Mouse (Mus musculus): ENCODE results near the gene Kcnn4. TPM values are rescaled to one million over a fixed set of nuclear protein-coding genes. Genes with fewer than 3 reads are reported as not detected.
A peak's percentile ranks its signal among the peaks of the same experiment; 100 is the strongest.
"Not testable (repeated sequence)": the region's sequence is repeated elsewhere in the genome, so short reads cannot be mapped to it uniquely, and the experiment has no call there.

Gene Kcnn4
- polyA plus RNA-seq, 1 experiment from 2014 or later = 9.6 TPM

- Histone ChIP-seq H3K27ac (no peak overlapping the region; the same call in 1 of the 2 replicates), H3K27me3 (ENCODE audit: insufficient read depth, low read length) (no peaks in the 10 kb centered on the region), H3K4me1 (replicated peaks; ENCODE audit: insufficient read depth, low read length) (peaks cover 5% of the 10 kb centered on the region; the same call in 1 of the 2 replicates), H3K36me3 (ENCODE audit: insufficient read depth, low read length) (no peaks in the 10 kb centered on the region), H3K9ac (ENCODE audit: low read depth, low read length) (peak overlapping the region; percentile 18; the same call in 1 of the 2 replicates), H3K9me3 (replicated peaks; ENCODE audit: low read length) (no peaks in the 10 kb centered on the region), H3K4me2 (ENCODE audit: low read length) (no peak overlapping the region), H3K4me3 (replicated peaks; ENCODE audit: low read depth, low read length) (no peak overlapping the region)
- DNase-seq (ENCODE audit: low spot score) = peak; percentile 64
- ATAC-seq (replicated peaks; ENCODE audit: low FRiP score, low read depth) = 0 out of 2 replicates have a peak, but pooled peaks have one; percentile 2
- no peak for TF ChIP-seq CTCF (IDR thresholded peaks at IDR 0.05; ENCODE audit: low read depth)
- WGBS = 27% methylated on average over 15 of the region's 15 CpGs
Measured at GRCm38 (mm10) chr7:24394475-24395161, 24.6 kb downstream of the Kcnn4 start.

DNA sequence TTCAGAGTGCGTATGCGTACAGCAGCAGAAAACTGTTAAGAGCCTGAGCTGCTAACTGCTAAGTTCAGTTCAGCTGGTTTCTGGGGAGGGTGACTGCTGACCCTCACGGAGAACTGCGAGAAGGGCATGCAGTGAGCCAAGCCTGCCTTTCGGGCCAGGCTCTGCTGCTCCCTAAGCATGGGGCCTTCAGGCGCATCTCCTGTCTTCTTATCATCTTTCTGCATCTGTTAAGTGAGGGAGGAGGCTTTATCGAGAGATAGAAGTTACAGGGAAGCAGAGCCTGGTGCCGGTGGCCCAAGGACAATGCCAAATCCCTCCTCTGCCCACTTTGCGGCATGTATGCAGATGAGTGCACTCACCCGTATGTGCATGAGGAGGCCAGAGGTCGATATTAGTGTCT lies 26.8 kb downstream of the Kcnn4 start:
- no peaks in the 10 kb centered on the region for H3K27me3 ChIP-seq (ENCODE audit: insufficient read depth, low read length)
- DNase-seq (ENCODE audit: low spot score) (no peak), ATAC-seq (replicated peaks; ENCODE audit: low FRiP score, low read depth) (no peak)
- no peak for TF ChIP-seq CTCF (IDR thresholded peaks at IDR 0.05; ENCODE audit: low read depth)
- no peak overlapping the region for H3K4me2 ChIP-seq (ENCODE audit: low read length)
- WGBS = 67% methylated on average over 11 of the region's 11 CpGs
- H3K27ac ChIP-seq = no peak overlapping the region
- H3K36me3 ChIP-seq (ENCODE audit: insufficient read depth, low read length) = no peaks in the 10 kb centered on the region
- H3K4me3 ChIP-seq (replicated peaks; ENCODE audit: low read depth, low read length) = no peak overlapping the region
- peaks cover 7% of the 10 kb centered on the region; the same call in 1 of the 2 replicates for H3K4me1 ChIP-seq (replicated peaks; ENCODE audit: insufficient read depth, low read length)
- no peak overlapping the region for H3K9ac ChIP-seq (ENCODE audit: low read depth, low read length)
- no peaks in the 10 kb centered on the region for H3K9me3 ChIP-seq (replicated peaks; ENCODE audit: low read length)

- Histone ChIP-seq H3K4me2 (ENCODE audit: low read length) (no peak overlapping the region), H3K27me3 (ENCODE audit: insufficient read depth, low read length) (no peaks in the 10 kb centered on the region), H3K36me3 (ENCODE audit: insufficient read depth, low read length) (no peaks in the 10 kb centered on the region), H3K27ac (no peak overlapping the region), H3K4me3 (replicated peaks; ENCODE audit: low read depth, low read length) (no peak overlapping the region), H3K4me1 (replicated peaks; ENCODE audit: insufficient read depth, low read length) (peaks cover 7% of the 10 kb centered on the region; the same call in 1 of the 2 replicates), H3K9ac (ENCODE audit: low read depth, low read length) (no peak overlapping the region), H3K9me3 (replicated peaks; ENCODE audit: low read length) (no peaks in the 10 kb centered on the region)
- no peak for TF ChIP-seq CTCF (IDR thresholded peaks at IDR 0.05; ENCODE audit: low read depth)
- DNase-seq (ENCODE audit: low spot score) (no peak), ATAC-seq (replicated peaks; ENCODE audit: low FRiP score, low read depth) (no peak)
- 94% methylated on average over 8 of the region's 8 CpGs for WGBS
Measured at GRCm38 (mm10) chr7:24398364-24398913, 28.4 kb downstream of the Kcnn4 start.

DNA sequence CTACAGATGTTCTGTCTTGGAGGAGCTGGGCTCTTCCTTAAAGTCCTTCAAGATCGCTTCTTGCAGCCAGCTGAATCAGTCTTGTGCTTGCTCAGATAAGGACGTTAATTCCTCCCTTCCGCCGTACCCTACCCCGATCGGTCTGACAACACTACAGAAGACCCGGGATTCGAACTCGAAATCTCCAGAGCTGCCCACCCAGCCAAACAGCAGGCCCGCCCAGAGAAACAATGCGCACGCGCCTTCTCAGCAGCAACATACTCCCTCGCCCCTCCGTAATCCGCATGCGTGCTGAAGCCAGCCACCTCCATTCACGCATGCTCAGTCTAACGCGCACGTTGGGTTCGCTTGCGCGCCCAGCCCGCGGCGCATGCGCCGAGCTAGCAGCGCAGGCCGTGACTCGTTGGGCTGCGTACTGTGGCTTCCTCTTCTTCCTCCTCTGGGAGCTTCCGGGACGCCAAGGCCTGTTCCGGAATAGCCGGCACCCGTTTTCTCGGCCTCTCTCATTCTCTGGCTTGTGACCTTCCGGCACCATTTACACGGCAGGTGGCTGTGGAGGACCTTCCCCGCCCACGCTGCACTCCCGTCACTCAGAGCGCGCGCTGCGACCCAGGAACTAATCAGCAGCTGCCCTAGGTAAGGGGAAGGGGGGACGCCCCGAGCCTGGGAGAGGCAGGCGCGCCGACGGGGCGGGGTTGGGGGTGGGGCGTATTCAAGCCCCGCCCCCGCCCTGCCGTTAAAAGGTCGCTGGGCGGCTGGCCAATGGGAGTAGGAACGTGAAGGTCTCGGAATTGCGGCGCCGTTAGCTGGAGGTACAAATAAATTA lies 29.4 kb downstream of the Kcnn4 start, which contains the start of gene Smg9:
Gene Smg9 (plus strand): TSS at position 364 of the 826 bp plus-strand sequence.
- peak; percentile 100 for DNase-seq (ENCODE audit: low spot score)
- TF ChIP-seq CTCF (IDR thresholded peaks at IDR 0.05; ENCODE audit: low read depth) = no peak
- Histone ChIP-seq H3K36me3 (ENCODE audit: insufficient read depth, low read length) (no peaks in the 10 kb centered on the region), H3K4me1 (replicated peaks; ENCODE audit: insufficient read depth, low read length) (peaks cover 6% of the 10 kb centered on the region; the same call in 1 of the 2 replicates), H3K27ac (peak within 1 kb of the TSS; percentile 97), H3K4me2 (ENCODE audit: low read length) (peak within 1 kb of the TSS; percentile 70), H3K9me3 (replicated peaks; ENCODE audit: low read length) (no peaks in the 10 kb centered on the region), H3K9ac (ENCODE audit: low read depth, low read length) (peak within 1 kb of the TSS; percentile 75), H3K27me3 (ENCODE audit: insufficient read depth, low read length) (no peaks in the 10 kb centered on the region), H3K4me3 (replicated peaks; ENCODE audit: low read depth, low read length) (peak within 1 kb of the TSS; percentile 61)
- peak; percentile 95 for ATAC-seq (replicated peaks; ENCODE audit: low FRiP score, low read depth)
- WGBS = 3% methylated on average over 65 of the region's 66 CpGs

DNA sequence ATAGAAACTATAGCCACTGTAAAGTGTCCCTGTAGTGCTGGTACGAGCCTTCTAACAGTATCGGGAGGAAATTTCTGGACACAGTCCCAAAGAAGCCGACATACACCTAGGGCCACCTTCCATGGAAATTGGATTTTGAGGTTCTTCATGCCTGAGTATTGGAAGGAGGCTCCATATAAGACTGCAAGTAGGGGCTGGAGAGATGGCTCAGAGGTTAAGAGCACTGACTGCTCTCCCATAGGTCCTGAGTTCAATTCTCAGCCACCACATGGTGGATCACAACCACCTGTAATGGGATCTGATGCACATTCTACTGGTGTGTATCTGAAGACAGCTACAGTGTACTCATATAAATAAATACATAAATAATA lies 30.0 kb downstream of the Kcnn4 start:
- TF ChIP-seq CTCF (IDR thresholded peaks at IDR 0.05; ENCODE audit: low read depth) = no peak
- Histone ChIP-seq H3K9me3 (replicated peaks; ENCODE audit: low read length) (no peaks in the 10 kb centered on the region), H3K4me2 (ENCODE audit: low read length) (peak overlapping the region; percentile 70), H3K4me3 (replicated peaks; ENCODE audit: low read depth, low read length) (peak overlapping the region; percentile 61), H3K4me1 (replicated peaks; ENCODE audit: insufficient read depth, low read length) (0 out of 2 replicates have a peak, but pooled peaks cover 2% of the 10 kb centered on the region), H3K27ac (peak overlapping the region; percentile 97), H3K9ac (ENCODE audit: low read depth, low read length) (peak overlapping the region; percentile 75; the same call in 1 of the 2 replicates), H3K27me3 (ENCODE audit: insufficient read depth, low read length) (no peaks in the 10 kb centered on the region), H3K36me3 (ENCODE audit: insufficient read depth, low read length) (no peaks in the 10 kb centered on the region)
- DNase-seq (ENCODE audit: low spot score) (no peak), ATAC-seq (replicated peaks; ENCODE audit: low FRiP score, low read depth) (no peak)
- WGBS = 13% methylated on average over 3 of the region's 3 CpGs

DNA sequence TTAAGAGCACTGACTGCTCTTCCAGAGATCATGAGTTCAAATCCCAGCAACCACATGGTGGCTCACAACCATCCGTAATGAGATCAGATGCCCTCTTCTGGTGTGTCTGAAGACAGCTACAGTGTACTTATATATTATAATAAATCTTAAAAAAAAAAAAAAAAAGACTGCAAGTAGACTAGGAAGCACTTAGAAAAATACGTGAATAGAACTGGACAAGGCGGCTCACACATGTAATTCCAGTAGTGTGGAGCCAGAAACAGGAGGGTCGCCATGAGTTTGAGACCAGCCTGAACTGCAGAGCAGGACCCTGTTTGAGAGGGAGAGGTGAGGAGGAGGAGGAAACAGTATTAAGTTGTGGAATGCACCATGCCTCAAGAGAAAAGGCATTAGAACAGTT lies 30.4 kb downstream of the Kcnn4 start:
- peak overlapping the region; percentile 70 for H3K4me2 ChIP-seq (ENCODE audit: low read length)
- not testable (repeated sequence) for H3K36me3 ChIP-seq (ENCODE audit: insufficient read depth, low read length); H3K9ac ChIP-seq (ENCODE audit: low read depth, low read length); H3K27ac ChIP-seq; H3K9me3 ChIP-seq (replicated peaks; ENCODE audit: low read length); H3K27me3 ChIP-seq (ENCODE audit: insufficient read depth, low read length); ATAC-seq (replicated peaks; ENCODE audit: low FRiP score, low read depth); H3K4me1 ChIP-seq (replicated peaks; ENCODE audit: insufficient read depth, low read length); DNase-seq (ENCODE audit: low spot score); H3K4me3 ChIP-seq (replicated peaks; ENCODE audit: low read depth, low read length)
- 87% methylated on average over 4 of the region's 4 CpGs for WGBS

Measured in kidney, postnatal 0 days (tissue).